Mouse (Mus musculus): Measurements from ENCODE around the gene Mup5. TPM values are rescaled to one million over a fixed set of nuclear protein-coding genes. Genes with fewer than 3 reads are reported as not detected.
"Not testable (repeated sequence)": the region's sequence is repeated elsewhere in the genome, so short reads cannot be mapped to it uniquely, and the experiment has no call there.

Gene Mup5
- not detected in 2 replicates for total RNA-seq (2017)

DNA sequence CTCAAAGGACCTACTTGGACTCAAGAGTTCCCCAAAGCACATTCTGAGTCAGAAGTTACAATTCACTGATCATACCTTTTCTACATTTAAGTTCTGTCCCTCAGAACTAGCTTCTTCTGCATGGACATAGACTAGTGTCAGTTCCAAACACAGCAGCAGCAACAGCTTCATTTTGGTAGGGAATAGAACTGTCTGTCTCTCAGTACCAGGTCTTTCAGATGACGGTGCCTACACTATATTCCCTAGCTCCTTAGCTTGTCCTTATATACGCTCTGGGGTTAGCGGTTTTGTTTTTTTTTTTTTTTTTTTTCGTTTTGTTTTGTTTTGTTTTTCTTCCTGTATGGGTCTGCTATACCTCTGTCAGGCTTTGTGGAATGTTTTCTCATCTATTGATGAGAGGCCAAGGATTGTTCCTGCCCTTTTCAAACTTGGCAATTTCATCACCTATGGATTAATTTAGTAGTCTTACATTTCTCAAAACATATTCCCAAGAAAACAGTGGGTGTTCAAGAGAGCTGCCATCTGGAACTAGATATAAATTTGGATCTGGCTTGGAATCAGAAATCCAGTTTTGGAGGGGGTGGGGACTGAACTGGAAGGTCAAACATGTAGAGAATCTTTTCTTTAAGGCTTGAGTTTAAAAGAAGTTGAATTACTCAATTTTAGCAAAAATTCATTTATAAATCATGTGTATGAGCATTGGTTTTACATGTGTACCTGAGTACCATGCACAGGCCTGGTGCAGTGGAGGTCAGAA is at the start of gene Mup5:
Mup5 (minus strand) TSS at position 282 of the 757 bp plus-strand sequence.
- ATAC-seq (replicated peaks in 1 of 2; ENCODE audit: insufficient read depth in 1 of 2, low FRiP score in 2 of 2, low TSS enrichment in 1 of 2, low read depth in 1 of 2, poor library complexity in 2 of 2, severe bottlenecking in 2 of 2) = no peak

DNA sequence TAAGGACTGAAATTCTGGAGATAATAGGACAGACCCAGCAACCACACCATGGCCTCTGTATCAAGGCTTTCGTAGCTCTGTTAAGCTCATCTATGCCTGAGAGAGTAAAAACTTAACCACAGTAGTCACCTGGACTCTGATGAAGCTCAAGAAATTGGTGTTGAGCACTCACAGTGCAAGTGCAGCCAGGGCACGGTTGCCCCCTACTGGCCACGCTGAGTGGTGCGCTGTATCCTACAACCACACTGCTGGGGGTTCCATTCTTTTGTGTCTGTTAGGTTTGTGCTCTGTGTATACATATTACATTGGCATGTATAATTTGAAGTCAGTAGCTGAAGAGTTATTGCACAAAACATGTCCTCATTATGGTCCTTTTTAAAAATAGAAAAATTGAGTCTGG is 23.1 kb upstream of the Mup5 start:
- ATAC-seq (replicated peaks in 1 of 2; ENCODE audit: insufficient read depth in 1 of 2, low FRiP score in 2 of 2, low TSS enrichment in 1 of 2, low read depth in 1 of 2, poor library complexity in 2 of 2, severe bottlenecking in 2 of 2) = no peak

DNA sequence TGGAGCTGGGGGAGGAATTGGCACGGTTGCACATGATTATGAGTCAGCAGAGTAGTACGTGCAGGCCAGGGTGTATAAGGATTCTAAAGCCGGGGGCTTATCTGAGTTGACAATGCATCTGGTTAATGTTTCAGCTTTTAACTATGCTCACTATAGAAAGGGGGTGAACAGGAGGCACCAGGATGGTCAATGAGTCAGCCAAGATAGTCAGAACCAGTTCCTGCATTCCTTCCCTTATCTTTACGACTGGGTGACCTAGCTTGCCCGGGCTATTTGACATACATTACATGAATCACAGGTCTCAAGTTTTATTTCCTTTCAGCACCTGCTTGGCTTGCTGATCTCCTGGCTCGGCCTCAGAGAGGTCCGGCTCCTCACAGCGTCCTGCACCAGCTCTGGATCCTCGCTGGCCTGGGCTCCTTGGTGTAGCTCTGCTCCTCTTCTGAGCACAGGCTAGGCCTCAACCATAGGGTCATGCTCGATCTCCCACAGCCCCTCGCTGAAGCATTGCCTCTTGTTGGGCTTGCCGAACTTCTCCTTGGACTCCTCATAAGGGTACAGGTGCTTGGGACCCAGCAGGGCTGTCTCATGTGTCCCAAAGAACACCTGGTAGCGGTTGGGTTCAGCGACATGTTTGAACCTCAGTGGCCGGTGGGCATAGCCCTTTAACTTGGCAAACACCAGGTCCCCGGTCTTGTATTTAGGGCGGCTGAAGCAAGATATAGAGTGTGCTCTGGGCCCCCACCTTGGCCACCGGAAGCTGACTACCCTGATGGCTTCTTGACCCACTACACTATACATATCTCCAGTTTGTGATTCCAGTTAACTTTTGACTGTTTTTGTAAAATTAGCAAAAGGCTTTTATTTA is 21.0 kb upstream of the Mup5 start:
- no peak; a peak in 1 of 4 replicates for ATAC-seq (replicated peaks in 1 of 2; ENCODE audit: insufficient read depth in 1 of 2, low FRiP score in 2 of 2, low TSS enrichment in 1 of 2, low read depth in 1 of 2, poor library complexity in 2 of 2, severe bottlenecking in 2 of 2)

- ATAC-seq (replicated peaks in 1 of 2; ENCODE audit: insufficient read depth in 1 of 2, low FRiP score in 2 of 2, low TSS enrichment in 1 of 2, low read depth in 1 of 2, poor library complexity in 2 of 2, severe bottlenecking in 2 of 2) = peak in 1 of 2 experiments; percentile 42; a peak in 1 of 4 replicates
Observed at GRCm38 (mm10) chr4:61855344-61855743, 20.3 kb upstream of the Mup5 start.

DNA sequence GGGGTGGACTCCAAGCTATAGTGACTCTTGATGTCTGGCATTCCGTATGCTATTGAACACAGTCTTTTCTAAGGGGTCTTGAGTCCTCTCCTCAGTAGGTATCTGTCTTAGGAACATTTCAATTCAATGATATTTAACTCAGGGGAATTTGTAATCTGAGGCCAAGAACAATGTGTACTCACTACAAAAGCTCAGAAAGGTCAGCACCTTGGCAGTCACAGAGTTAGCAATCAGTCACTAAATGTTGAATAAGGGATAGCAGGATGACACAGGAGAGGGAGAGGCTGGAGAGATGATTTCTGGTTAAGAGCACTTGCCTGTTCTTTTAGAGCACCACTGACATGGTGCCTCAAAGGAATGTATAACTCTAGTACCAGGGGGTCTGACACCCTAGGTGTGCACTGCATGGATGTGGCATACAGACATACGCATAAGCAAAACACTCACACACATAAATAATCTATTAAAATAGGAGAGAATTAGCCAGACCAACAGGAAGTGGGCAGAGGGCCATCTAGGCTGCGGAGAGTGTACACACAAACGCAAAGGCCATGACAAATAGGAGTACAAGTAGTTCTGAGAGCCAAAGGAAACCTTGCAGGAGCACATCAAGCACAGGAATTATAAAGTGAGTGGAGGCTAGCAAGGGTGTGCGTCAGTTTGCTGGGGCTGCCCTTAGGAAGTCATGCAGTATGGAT is 9.9 kb upstream of the Mup5 start:
- no peak for ATAC-seq (replicated peaks in 1 of 2; ENCODE audit: insufficient read depth in 1 of 2, low FRiP score in 2 of 2, low TSS enrichment in 1 of 2, low read depth in 1 of 2, poor library complexity in 2 of 2, severe bottlenecking in 2 of 2)

- no peak for ATAC-seq (replicated peaks in 1 of 2; ENCODE audit: insufficient read depth in 1 of 2, low FRiP score in 2 of 2, low TSS enrichment in 1 of 2, low read depth in 1 of 2, poor library complexity in 2 of 2, severe bottlenecking in 2 of 2)
Observed at GRCm38 (mm10) chr4:61829211-61829610, 5.8 kb downstream of the Mup5 start.

DNA sequence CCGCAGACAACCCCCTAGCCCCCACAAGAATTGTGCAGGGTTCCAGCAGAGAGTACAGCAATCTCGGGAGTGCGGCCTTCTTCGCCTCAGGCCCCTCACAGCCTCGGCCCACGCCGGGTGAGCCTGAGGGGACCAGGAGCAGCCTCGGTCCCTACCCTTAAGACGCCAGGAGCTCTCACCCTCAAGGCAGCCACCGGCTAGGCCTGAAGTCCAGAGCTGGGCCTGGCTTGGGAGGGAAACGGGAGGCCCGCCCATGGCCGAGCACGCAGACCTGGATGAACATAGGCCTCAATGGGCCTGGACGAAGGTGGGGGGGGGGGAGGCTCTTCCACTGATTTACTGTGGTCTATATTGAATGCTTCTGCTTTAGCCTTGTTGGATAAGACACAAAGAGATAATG is 11.8 kb downstream of the Mup5 start:
- ATAC-seq (replicated peaks in 1 of 2; ENCODE audit: insufficient read depth in 1 of 2, low FRiP score in 2 of 2, low TSS enrichment in 1 of 2, low read depth in 1 of 2, poor library complexity in 2 of 2, severe bottlenecking in 2 of 2) = peak in 1 of 2 experiments; percentile 21; a peak in 1 of 4 replicates

- not testable (repeated sequence) for ATAC-seq (replicated peaks in 1 of 2; ENCODE audit: insufficient read depth in 1 of 2, low FRiP score in 2 of 2, low TSS enrichment in 1 of 2, low read depth in 1 of 2, poor library complexity in 2 of 2, severe bottlenecking in 2 of 2)
Observed at GRCm38 (mm10) chr4:61822541-61822940, 12.5 kb downstream of the Mup5 start.

GRCm38 (mm10) chr4:61815602-61816001 is 19.4 kb downstream of the Mup5 start:
- ATAC-seq (replicated peaks in 1 of 2; ENCODE audit: insufficient read depth in 1 of 2, low FRiP score in 2 of 2, low TSS enrichment in 1 of 2, low read depth in 1 of 2, poor library complexity in 2 of 2, severe bottlenecking in 2 of 2) = no peak

DNA sequence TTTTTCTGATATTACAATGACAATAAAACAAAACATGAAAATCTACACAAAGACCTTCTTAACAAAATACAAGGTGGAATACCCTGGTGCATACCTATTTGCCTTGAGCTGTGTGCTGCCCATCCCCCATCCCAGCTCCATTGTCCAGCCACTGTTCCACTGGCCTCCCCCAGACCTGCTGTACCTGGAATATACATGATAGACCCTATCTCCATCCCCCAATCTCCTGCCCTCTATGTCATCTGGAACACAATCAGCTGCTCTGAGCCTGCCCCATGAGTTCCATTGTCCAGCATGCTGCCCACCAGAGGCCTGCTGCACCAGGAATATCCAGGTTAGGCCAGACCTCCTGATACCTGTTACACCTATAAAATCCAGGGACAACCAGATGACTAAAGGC is 21.6 kb downstream of the Mup5 start:
- ATAC-seq (replicated peaks in 1 of 2; ENCODE audit: insufficient read depth in 1 of 2, low FRiP score in 2 of 2, low TSS enrichment in 1 of 2, low read depth in 1 of 2, poor library complexity in 2 of 2, severe bottlenecking in 2 of 2) = no peak

DNA sequence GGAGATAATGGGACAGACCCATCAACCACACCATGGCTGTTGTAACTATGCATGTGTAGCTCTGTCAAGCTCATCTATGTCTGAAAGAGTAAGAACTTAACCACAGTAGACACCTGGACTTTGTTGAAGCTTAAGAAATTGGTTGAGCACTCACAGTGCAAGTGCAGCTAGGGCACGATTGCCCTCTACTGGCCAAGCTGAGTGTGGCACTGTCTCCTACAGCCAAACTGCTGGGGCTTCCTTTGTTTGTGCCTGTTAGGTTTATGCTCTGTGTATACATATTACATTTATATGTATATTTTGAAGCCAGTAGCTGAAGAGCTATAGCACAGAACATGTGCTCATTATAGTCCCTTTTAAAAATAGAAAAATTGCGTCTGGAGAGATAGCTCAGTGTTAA is 23.8 kb downstream of the Mup5 start:
- not testable (repeated sequence) for ATAC-seq (replicated peaks in 1 of 2; ENCODE audit: insufficient read depth in 1 of 2, low FRiP score in 2 of 2, low TSS enrichment in 1 of 2, low read depth in 1 of 2, poor library complexity in 2 of 2, severe bottlenecking in 2 of 2)

DNA sequence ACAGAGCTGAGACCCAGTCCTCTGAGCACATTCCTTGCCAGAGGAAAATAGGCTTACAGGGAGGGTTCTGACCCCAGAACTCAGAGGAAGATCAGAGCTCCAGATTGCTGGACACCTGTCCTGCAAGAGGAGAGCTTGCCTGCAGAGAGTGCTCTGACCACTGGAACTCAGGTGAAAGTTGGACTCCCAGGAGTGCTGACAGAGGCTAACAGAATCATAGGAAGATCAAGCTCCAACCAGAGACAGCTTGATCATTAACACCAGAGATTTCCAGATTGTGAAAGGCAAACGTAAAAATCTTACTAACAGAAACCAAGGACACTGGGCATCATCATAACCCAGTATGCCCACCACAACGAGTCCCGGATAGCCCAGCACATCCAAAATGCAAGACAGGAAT is 26.1 kb downstream of the Mup5 start:
- ATAC-seq (replicated peaks in 1 of 2; ENCODE audit: insufficient read depth in 1 of 2, low FRiP score in 2 of 2, low TSS enrichment in 1 of 2, low read depth in 1 of 2, poor library complexity in 2 of 2, severe bottlenecking in 2 of 2) = not testable (repeated sequence)

DNA sequence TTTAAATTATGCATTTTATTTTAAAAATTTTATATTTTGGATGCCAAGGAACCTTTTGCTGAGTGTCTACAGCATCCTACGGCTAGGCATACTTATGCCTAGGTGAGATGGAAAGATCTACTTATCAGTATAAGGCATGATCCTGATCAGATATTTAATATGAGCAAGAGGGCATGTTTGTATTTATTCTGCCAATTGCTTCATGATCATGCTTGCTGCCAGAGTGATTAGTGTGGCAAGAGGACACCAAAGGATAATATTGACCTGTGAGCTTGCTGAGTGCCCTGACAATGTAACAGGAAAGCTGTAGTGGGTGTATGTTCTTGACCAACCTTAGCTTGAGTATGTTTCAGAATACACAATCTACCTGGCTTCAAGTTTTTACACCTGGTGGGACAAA is 45.3 kb downstream of the Mup5 start:
- not testable (repeated sequence) for ATAC-seq (replicated peaks in 1 of 2; ENCODE audit: insufficient read depth in 1 of 2, low FRiP score in 2 of 2, low TSS enrichment in 1 of 2, low read depth in 1 of 2, poor library complexity in 2 of 2, severe bottlenecking in 2 of 2)

DNA sequence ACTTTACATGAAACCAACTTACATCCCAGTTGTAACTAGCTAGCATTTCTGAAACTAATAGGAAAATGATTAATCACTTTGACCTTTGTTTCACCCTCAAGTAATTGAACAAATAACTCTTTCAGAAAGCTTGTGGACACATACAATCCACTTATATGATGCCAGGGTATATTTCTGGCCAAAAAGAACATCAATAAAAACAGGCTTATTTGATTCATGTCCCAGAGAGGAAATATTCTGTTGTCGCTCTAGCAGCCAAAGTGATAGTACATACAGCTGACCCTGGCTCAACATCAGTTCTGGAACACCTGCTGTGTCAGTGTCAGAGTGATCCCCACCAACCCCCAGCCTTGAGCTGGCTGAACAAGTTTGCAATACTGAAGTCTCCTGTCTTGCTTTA is 50.8 kb downstream of the Mup5 start:
- not testable (repeated sequence) for ATAC-seq (replicated peaks in 1 of 2; ENCODE audit: insufficient read depth in 1 of 2, low FRiP score in 2 of 2, low TSS enrichment in 1 of 2, low read depth in 1 of 2, poor library complexity in 2 of 2, severe bottlenecking in 2 of 2)

GRCm38 (mm10) chr4:61782169-61782568 is 52.9 kb downstream of the Mup5 start, which contains the start of gene Mup19:
Mup19 (minus strand) TSS chr4:61782269.
- ATAC-seq (replicated peaks in 1 of 2; ENCODE audit: insufficient read depth in 1 of 2, low FRiP score in 2 of 2, low TSS enrichment in 1 of 2, low read depth in 1 of 2, poor library complexity in 2 of 2, severe bottlenecking in 2 of 2) = not testable (repeated sequence)

All from hematopoietic stem cell, adult 5-6 weeks (primary cell).